Mouse (Mus musculus): Measurements from ENCODE around the gene L3mbtl3.
A peak's percentile ranks its signal among the peaks of the same experiment; 100 is the strongest.

L3mbtl3 gene

DNA sequence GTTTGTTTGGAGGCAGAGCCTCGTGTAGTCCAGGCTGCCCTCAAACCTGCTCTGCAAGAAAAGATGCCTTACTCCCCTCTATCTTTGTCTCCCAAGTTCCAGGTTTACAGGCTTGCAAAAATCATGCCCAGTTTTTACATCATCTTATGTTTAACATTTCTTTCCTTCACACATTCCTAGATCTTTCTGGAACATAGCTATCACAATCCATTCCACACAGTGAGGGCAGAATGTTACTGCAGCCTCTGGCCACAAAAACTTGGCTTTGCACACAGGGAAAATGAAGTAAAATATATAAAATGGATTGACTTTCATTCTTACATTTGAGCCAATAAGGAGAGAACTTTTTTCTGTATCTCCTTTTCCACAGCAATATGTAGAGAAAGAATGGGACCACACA lies 136.7 kb downstream of the L3mbtl3 start:
- no peak for DNase-seq (ENCODE audit: low spot score)

DNA sequence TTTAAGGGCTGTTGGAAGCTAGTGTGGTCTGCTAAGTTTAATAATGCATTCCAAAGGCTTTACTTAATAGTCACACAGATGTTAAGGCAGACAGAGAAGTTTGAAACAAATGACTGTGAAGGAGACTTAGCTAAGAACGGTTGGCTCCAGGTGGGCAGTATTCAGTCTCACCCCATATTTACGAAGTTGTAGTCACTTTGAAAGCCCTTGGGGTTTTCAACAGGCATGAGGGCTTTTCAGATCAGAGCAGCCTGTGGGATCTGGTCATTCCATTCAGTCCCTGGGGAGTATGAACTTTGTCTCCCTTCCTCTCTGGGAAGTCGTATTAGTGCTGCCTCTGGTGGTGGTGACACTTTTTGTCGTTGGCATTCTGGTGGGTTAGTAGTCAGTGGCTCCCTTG lies 137.2 kb downstream of the L3mbtl3 start:
- DNase-seq (ENCODE audit: low spot score), result no peak

- DNase-seq (ENCODE audit: low spot score), result no peak
Measured at GRCm38 (mm10) chr10:26232071-26232653, 143.6 kb downstream of the L3mbtl3 start.

DNA sequence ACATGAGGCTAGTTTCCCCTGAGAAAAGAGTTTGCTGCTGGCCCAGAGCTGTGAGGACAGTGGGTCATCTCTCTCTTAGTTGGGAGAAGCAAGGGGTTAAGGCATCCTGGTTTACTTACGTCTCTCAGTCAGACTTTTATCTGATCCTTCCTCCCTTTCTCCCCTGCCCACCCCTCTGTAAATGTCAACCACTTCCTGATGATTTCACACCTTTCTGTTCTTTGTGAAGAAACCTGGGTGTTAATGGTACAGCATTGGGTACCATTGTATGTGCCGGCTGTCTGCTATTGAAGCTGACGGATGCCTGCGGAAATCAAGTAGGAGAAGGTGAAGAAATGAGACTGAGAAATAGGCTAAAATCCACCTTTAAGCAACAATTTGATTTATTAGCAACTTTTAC lies 146.3 kb downstream of the L3mbtl3 start, which contains the start of gene Samd3:
Gene Samd3, plus strand, starts transcription at position 220 of the 400 bp plus-strand sequence.
- DNase-seq (ENCODE audit: low spot score), result peak; percentile 20

DNA sequence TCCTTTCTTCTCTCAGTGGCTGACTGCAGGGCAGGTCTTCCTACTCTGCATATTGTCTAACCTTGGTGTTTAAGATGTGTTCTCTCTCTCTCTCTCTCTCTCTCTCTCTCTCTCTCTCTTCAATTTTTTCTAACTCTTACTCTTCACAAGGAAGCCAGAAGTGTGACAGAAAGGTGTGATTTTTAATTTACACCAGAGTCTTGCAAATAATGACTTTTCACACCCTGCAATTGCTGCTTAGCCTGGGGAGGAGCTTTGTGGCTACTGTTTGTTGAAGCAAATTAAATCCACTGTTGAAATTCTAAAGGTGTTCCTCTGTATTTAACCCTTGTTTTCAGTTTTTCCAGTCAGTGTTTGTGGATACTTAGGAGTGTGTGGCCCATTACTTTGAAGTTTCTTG lies 147.6 kb downstream of the L3mbtl3 start:
- no peak for DNase-seq (ENCODE audit: low spot score)

- no peak for DNase-seq (ENCODE audit: low spot score)
Measured at GRCm38 (mm10) chr10:26226734-26227133, 149.0 kb downstream of the L3mbtl3 start.

DNA sequence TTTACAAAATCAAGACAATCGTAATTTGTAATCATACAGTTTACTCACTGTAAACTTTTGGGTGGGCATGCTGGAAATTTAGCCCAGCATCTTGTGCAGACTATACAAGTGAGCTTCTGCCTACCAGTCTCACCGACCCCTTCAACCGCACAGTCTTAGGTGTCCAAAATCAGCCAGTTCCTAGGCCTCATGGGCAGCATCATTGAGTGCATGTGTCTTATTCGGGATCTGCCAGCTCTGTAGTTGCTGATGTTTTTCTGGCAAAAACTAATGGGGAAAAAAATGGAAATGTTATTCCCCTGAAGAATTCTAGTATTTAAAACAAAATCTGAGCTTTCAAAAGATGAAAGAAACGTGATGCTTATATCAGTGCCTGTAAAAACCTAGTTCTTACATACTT lies 149.5 kb downstream of the L3mbtl3 start:
- no peak for DNase-seq (ENCODE audit: low spot score)
